Mouse (Mus musculus) liver, embryonic 11.5 days (tissue): ENCODE measurements around the gene Txndc9. TPM values are rescaled to one million over a fixed set of nuclear protein-coding genes. Genes with fewer than 3 reads are reported as not detected.

Experiments used
- ATAC-seq: fragments of 200-750 bp; cut with Nextera tagmentation; replicated peaks from 2 replicates; pipeline ENCODE4 v1.8.0; 2017; ENCODE audit warnings: moderate number of reproducible peaks, mild to moderate bottlenecking, moderate TSS enrichment, moderate library complexity; ENCODE audit not compliant: low FRiP score
- DNase-seq: peaks from one replicate; pipeline ENCODE4 v3.0.0-alpha.2; 2017; ENCODE audit warnings: low spot score
- H3K27ac ChIP-seq: fragments of 300-500 bp; sonication (generic); 2 replicates; pipeline ENCODE4 v1.5.1; 2014; ENCODE audit warnings: mild to moderate bottlenecking, low read depth, low read length, control low read depth
- H3K27me3 ChIP-seq: fragments of 300-500 bp; sonication (generic); replicated peaks from 2 replicates; pipeline ENCODE4 v1.6.1; 2014; ENCODE audit warnings: low read length, mixed read lengths; ENCODE audit not compliant: control insufficient read depth, insufficient read depth
- H3K36me3 ChIP-seq: fragments of 300-500 bp; sonication (generic); 2 replicates; pipeline ENCODE4 v1.6.1; 2014; ENCODE audit warnings: mild to moderate bottlenecking, low read length, moderate library complexity, mixed read lengths; ENCODE audit not compliant: control insufficient read depth, insufficient read depth
- H3K4me1 ChIP-seq: fragments of 300-500 bp; sonication (generic); replicated peaks from 2 replicates; pipeline ENCODE4 v1.6.1; 2014; ENCODE audit warnings: low read length, mixed read lengths; ENCODE audit not compliant: control insufficient read depth, insufficient read depth
- H3K4me2 ChIP-seq: fragments of 300-500 bp; sonication (generic); 2 replicates; pipeline ENCODE4 v1.6.1; 2014; ENCODE audit warnings: mild to moderate bottlenecking, control low read depth, moderate library complexity
- H3K4me3 ChIP-seq: fragments of 300-500 bp; sonication (generic); 2 replicates; pipeline ENCODE4 v1.5.1; 2014; ENCODE audit warnings: low read depth, low read length, control low read depth
- H3K9ac ChIP-seq: fragments of 300-500 bp; sonication (generic); 2 replicates; pipeline ENCODE4 v1.6.1; 2014; ENCODE audit warnings: low read depth, low read length, control low read depth
- H3K9me3 ChIP-seq: fragments of 300-500 bp; sonication (generic); 2 replicates; pipeline ENCODE4 v1.6.1; 2016; ENCODE audit warnings: low read length, inconsistent platforms, mixed read lengths; ENCODE audit not compliant: control insufficient read depth
- WGBS: fragments of 180-500 bp; shearing (Covaris S2); extraction: QIAGEN DNeasy Blood & Tissue Kit; methylation state at CpG from one replicate; pipeline ENCODE4 v1.1.7; 2014; 5-methylcytosine and 5-hydroxymethylcytosine counted together
- polyA plus RNA-seq: library from polyadenylated mRNA; unstranded; fragments of >200 nt; fragmentation: Nextera tagmentation; extraction: Ambion mirVana; gene quantifications from 2 replicates; pipeline ENCODE4 v1.2.1, GENCODE M21; 2014

The Txndc9 gene
- polyA plus RNA-seq, 1 experiment from 2014 or later = 105 TPM

GRCm38 (mm10) chr1:37959486-37959885 is 38.2 kb downstream of the Txndc9 start:
- Histone ChIP-seq H3K36me3 (no peaks in the 10 kb centered on the region), H3K27me3 (no peaks in the 10 kb centered on the region), H3K4me3 (no peak overlapping the region), H3K9me3 (no peaks in the 10 kb centered on the region), H3K27ac (no peak overlapping the region), H3K4me1 (no peaks in the 10 kb centered on the region), H3K4me2 (no peak overlapping the region), H3K9ac (no peak overlapping the region)
- DNase-seq = no peak
- ATAC-seq = no peak
- WGBS = 75% methylated on average over 5 of the region's 5 CpGs

- Histone ChIP-seq H3K9me3 (no peaks in the 10 kb centered on the region), H3K4me3 (no peak overlapping the region), H3K4me1 (no peaks in the 10 kb centered on the region), H3K36me3 (no peaks in the 10 kb centered on the region), H3K27ac (no peak overlapping the region), H3K9ac (no peak overlapping the region), H3K27me3 (no peaks in the 10 kb centered on the region), H3K4me2 (no peak overlapping the region)
- WGBS = 64% methylated on average over 2 of the region's 2 CpGs
- DNase-seq = no peak
- ATAC-seq = no peak
These were observed 39.2 kb downstream of the Txndc9 start for GRCm38 (mm10) chr1:37958516-37958915.

- 87% methylated on average over 5 of the region's 5 CpGs for WGBS
These were observed 40.0 kb downstream of the Txndc9 start, which contains the start of gene Lyg1 for GRCm38 (mm10) chr1:37957659-37958058. Lyg1 (minus strand) TSS chr1:37957759.

GRCm38 (mm10) chr1:37956690-37957431 is 40.8 kb downstream of the Txndc9 start:
- DNase-seq (no peak), ATAC-seq (no peak)
- Histone ChIP-seq H3K9ac (no peak overlapping the region), H3K4me3 (no peak overlapping the region), H3K27me3 (no peaks in the 10 kb centered on the region), H3K4me2 (no peak overlapping the region), H3K4me1 (no peaks in the 10 kb centered on the region), H3K9me3 (no peaks in the 10 kb centered on the region), H3K27ac (no peak overlapping the region), H3K36me3 (no peaks in the 10 kb centered on the region)
- 37% methylated on average over 3 of the region's 3 CpGs for whole genome bisulfite sequencing

More at GRCm38 (mm10) chr1:37957659-37958058, 40.0 kb downstream of the Txndc9 start, which contains the start of gene Lyg1:
- no peak within 1 kb of the TSS for H3K4me3 ChIP-seq
- no peaks in the 10 kb centered on the region for H3K27me3 ChIP-seq
- no peaks in the 10 kb centered on the region for H3K36me3 ChIP-seq
- no peak within 1 kb of the TSS for H3K9ac ChIP-seq
- no peaks in the 10 kb centered on the region for H3K9me3 ChIP-seq
- H3K4me2 ChIP-seq = no peak within 1 kb of the TSS
- ATAC-seq = no peak
- H3K4me1 ChIP-seq = no peaks in the 10 kb centered on the region
- DNase-seq = no peak
- no peak within 1 kb of the TSS for H3K27ac ChIP-seq

GRCm38 (mm10) chr1:37955251-37955650 is 42.4 kb downstream of the Txndc9 start:
- H3K27ac ChIP-seq = no peak overlapping the region
- H3K36me3 ChIP-seq = no peaks in the 10 kb centered on the region
- no peak overlapping the region for H3K9ac ChIP-seq
- ATAC-seq (no peak), DNase-seq (no peak)
- no peak overlapping the region for H3K4me3 ChIP-seq
- WGBS = 81% methylated on average over 2 of the region's 2 CpGs
- H3K9me3 ChIP-seq = no peaks in the 10 kb centered on the region
- H3K4me1 ChIP-seq = no peaks in the 10 kb centered on the region
- H3K27me3 ChIP-seq = no peaks in the 10 kb centered on the region
- H3K4me2 ChIP-seq = no peak overlapping the region

GRCm38 (mm10) chr1:37954786-37955185 is 42.9 kb downstream of the Txndc9 start:
- 84% methylated on average over 7 of the region's 7 CpGs for WGBS
- Histone ChIP-seq H3K4me2 (no peak overlapping the region), H3K9me3 (no peaks in the 10 kb centered on the region), H3K4me3 (no peak overlapping the region), H3K27me3 (no peaks in the 10 kb centered on the region), H3K27ac (no peak overlapping the region), H3K36me3 (no peaks in the 10 kb centered on the region), H3K4me1 (no peaks in the 10 kb centered on the region), H3K9ac (no peak overlapping the region)
- ATAC-seq (no peak), DNase-seq (no peak)

- no peak for ATAC-seq
- Histone ChIP-seq H3K4me1 (no peaks in the 10 kb centered on the region), H3K4me2 (no peak overlapping the region), H3K27ac (no peak overlapping the region), H3K4me3 (no peak overlapping the region), H3K9ac (no peak overlapping the region), H3K9me3 (no peaks in the 10 kb centered on the region), H3K36me3 (no peaks in the 10 kb centered on the region), H3K27me3 (no peaks in the 10 kb centered on the region)
- WGBS = 71% methylated on average over 2 of the region's 2 CpGs
- DNase-seq = no peak
These were observed 48.8 kb downstream of the Txndc9 start for GRCm38 (mm10) chr1:37948906-37949305.
